ENCODE assay signal across 8 mouse cellular contexts in the genomic region with DNA sequence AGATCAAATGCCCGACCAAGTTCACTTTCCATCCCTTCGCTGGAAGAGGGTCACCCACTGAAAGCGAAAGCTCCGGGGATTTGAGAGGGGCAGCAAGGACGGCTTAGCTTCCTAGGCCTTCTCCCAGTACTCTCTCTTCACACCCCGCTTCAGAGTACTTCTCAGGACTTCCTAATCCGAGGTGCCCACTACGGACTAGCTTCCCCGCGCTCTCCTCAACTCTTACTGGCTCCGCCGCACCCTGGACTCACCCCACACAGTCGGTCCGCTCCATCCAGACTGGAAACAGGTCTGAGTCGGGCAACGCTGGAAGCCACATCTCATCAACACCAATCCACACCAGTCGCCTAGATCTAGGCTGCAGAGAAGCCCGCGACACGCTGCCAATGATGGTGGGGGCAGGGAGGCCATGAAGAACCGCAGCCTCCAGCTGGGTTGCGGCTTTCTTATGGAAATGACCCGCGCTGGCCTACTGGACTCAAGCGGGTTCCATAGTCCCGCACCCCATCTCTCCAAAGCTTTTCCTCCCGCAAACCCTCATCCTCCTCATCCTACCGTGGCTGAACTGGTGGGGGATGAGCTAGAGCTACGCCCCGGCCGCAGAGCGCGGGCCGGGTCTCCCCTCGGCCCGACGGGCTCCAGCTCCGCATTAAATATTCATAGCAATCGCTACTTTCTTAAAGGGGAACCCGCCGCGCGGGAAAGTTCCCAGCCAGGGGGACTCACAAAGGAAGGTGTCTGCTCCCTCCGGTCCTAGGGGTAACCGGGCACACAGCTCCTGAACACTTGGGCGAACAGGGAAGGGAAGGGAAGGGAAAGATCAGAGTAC. TPM values are rescaled to one million over a fixed set of nuclear protein-coding genes. Genes with fewer than 3 reads are reported as not detected.
A peak's percentile ranks its signal among the peaks of the same experiment; 100 is the strongest.
DNase-seq lines count a peak whose midpoint lies in the region; ATAC-seq and TF ChIP-seq lines count a peak whose summit lies in the region.
"Had no signal": no experiment of that assay in that cellular context is flagged by ENCODE, and none has a peak within 500 bp of the region (broad histone marks: within the 10 kb centered on the region; RNA-seq: fewer than 3 reads in every experiment).

No protein-coding gene starts in this region.

- H3K36me3 ChIP-seq in neural tube, embryonic 13.5 days, result no peaks in the 10 kb centered on the region

- peak; percentile 41 for ATAC-seq in neural tube, embryonic 13.5 days (ENCODE audit: low read depth)

- H3K27ac ChIP-seq in neural tube, embryonic 13.5 days (replicated peaks), result peak overlapping the region; percentile 73

- 3% methylated on average over 46 of the region's 46 CpGs for WGBS in lung, adult 2 months
- WGBS in neural tube, embryonic 13.5 days, result under 1% methylated on average over 46 of the region's 46 CpGs

- peak overlapping the region; percentile 79 for H3K9ac ChIP-seq in neural tube, embryonic 13.5 days

- no peaks in the 10 kb centered on the region for H3K9me3 ChIP-seq in neural tube, embryonic 13.5 days

- peak; percentile 21 for DNase-seq in lung, adult 2 months
- no peak for DNase-seq in lung, postnatal 36 days
- peak; percentile 75 for DNase-seq in embryo, embryonic 10.5 days (ENCODE audit: low spot score)
- peak; percentile 58 to 60 for DNase-seq in frontal cortex, postnatal 36 days (ENCODE audit: low spot score in 2 of 2)
- DNase-seq in kidney, postnatal 25 days, result peak; percentile 51 to 61
- no peak for DNase-seq in gastrocnemius, adult 18-20 months (ENCODE audit: low spot score)

- TF ChIP-seq POLR2A in lung, adult 2 months (IDR thresholded peaks at IDR 0.05; ENCODE audit: borderline replicate concordance, extremely low read depth, low read depth, low read length), result no peak

- H3K4me1 ChIP-seq in lung, adult 2 months (ENCODE audit: control insufficient read depth, insufficient read depth, low read length), result peaks cover 5% of the 10 kb centered on the region; the same call in 1 of the 2 replicates
- H3K4me1 ChIP-seq in neural tube, embryonic 13.5 days (replicated peaks), result peaks cover 55% of the 10 kb centered on the region

- H3K4me3 ChIP-seq in lung, adult 2 months (replicated peaks; ENCODE audit: extremely low read depth, low read depth, low read length), result peak overlapping the region; percentile 24
- peak overlapping the region; percentile 52 for H3K4me3 ChIP-seq in neural tube, embryonic 13.5 days
- H3K4me3 ChIP-seq: myocyte had no signal

- H3K4me2 ChIP-seq in neural tube, embryonic 13.5 days, result peak overlapping the region; percentile 80

- peaks cover 36% of the 10 kb centered on the region for H3K27me3 ChIP-seq in neural tube, embryonic 13.5 days

- TF ChIP-seq CTCF in lung, adult 2 months (IDR thresholded peaks at IDR 0.05; ENCODE audit: insufficient read depth, low read length), result no peak

RNA-seq across cellular contexts. Expression of gene Pou3f3, which starts 17.8 kb away (rescaled TPM):
- polyA plus RNA-seq in lung, adult 2 months (2012; rRNA removed), result 0.06 and 0.07 TPM in 2 replicates
- 10.5 and 12.2 TPM in 2 replicates for polyA plus RNA-seq in neural tube, embryonic 13.5 days (2015; fragmentation: Nextera tagmentation; extraction: Ambion mirVana)
- total RNA-seq in gastrocnemius, adult 18-20 months (2021), result not detected
- polyA plus RNA-seq: myocyte had no signal

Comparison
In these comparisons a context has a peak if more than half of its experiments do, and no peak if none do; other contexts are left out.
1. DNase-seq: peak in lung, adult 2 months (single experiment), embryo, embryonic 10.5 days (single experiment), frontal cortex, postnatal 36 days (2 of 2) and kidney, postnatal 25 days (2 of 2); none in lung, postnatal 36 days (single experiment) and gastrocnemius, adult 18-20 months (single experiment).
2. RNA of gene Pou3f3, which starts 17.8 kb away (polyA plus RNA-seq): 10.5 to 12.2 TPM in neural tube, embryonic 13.5 days; 0.06 to 0.07 TPM in lung, adult 2 months; every median in the first group is over 10 times any median in the second.